Mouse (Mus musculus) hindbrain, embryonic 14.5 days (tissue): Measurements from ENCODE around the gene Vmn2r100. TPM values are rescaled to one million over a fixed set of nuclear protein-coding genes. Genes with fewer than 3 reads are reported as not detected.

Experiments
- ATAC-seq: fragments of 200-750 bp; cut with Nextera tagmentation; 2 replicates; pipeline ENCODE4 v1.8.0; 2017; ENCODE audit warnings: moderate number of reproducible peaks, mild to moderate bottlenecking, moderate TSS enrichment, moderate library complexity; ENCODE audit not compliant: low FRiP score
- DNase-seq: peaks from one replicate; pipeline ENCODE4 v3.0.0-alpha.2; 2015; ENCODE audit warnings: low spot score
- H3K27ac ChIP-seq: fragments of 300-500 bp; sonication (generic); 2 replicates; pipeline ENCODE4 v1.5.1; 2014; ENCODE audit warnings: mild to moderate bottlenecking, moderate library complexity
- H3K27me3 ChIP-seq: fragments of 300-500 bp; sonication (generic); 2 replicates; pipeline ENCODE4 v1.6.1; 2014; ENCODE audit warnings: mild to moderate bottlenecking, low read length, mixed read lengths; ENCODE audit not compliant: control insufficient read depth, insufficient read depth
- H3K36me3 ChIP-seq: fragments of 300-500 bp; sonication (generic); replicated peaks from 2 replicates; pipeline ENCODE4 v1.6.1; 2014; ENCODE audit not compliant: control insufficient read depth, insufficient read depth
- H3K4me1 ChIP-seq: fragments of 300-500 bp; sonication (generic); replicated peaks from 2 replicates; pipeline ENCODE4 v1.6.1; 2014; ENCODE audit warnings: antibody characterized with exemption, low read length, mixed read lengths; ENCODE audit not compliant: control insufficient read depth, insufficient read depth
- H3K4me2 ChIP-seq: fragments of 300-500 bp; sonication (generic); replicated peaks from 2 replicates; pipeline ENCODE4 v1.6.1; 2014; ENCODE audit warnings: mild to moderate bottlenecking, moderate library complexity
- H3K4me3 ChIP-seq: fragments of 300-500 bp; sonication (generic); replicated peaks from 2 replicates; pipeline ENCODE4 v1.5.1; 2014; ENCODE audit warnings: mild to moderate bottlenecking, low read length
- H3K9ac ChIP-seq: fragments of 300-500 bp; sonication (generic); 2 replicates; pipeline ENCODE4 v1.6.1; 2014
- H3K9me3 ChIP-seq: fragments of 300-500 bp; sonication (generic); 2 replicates; pipeline ENCODE4 v1.6.1; 2016; ENCODE audit warnings: low read length; ENCODE audit not compliant: control insufficient read depth
- polyA plus RNA-seq: library from polyadenylated mRNA; unstranded; fragments of >200 nt; fragmentation: Nextera tagmentation; extraction: Ambion mirVana; gene quantifications from 2 replicates; pipeline ENCODE4 v1.2.1, GENCODE M21; 2014

Gene Vmn2r100
- polyA plus RNA-seq = not detected in 2 replicates

GRCm38 (mm10) chr17:19504432-19504831, at the start of gene Vmn2r100:
TSS of gene Vmn2r100 (plus strand) at chr17:19504732.
- no peak for DNase-seq
- no peak within 1 kb of the TSS for H3K4me3 ChIP-seq
- H3K9ac ChIP-seq = no peak within 1 kb of the TSS
- no peak within 1 kb of the TSS for H3K4me2 ChIP-seq
- no peaks in the 10 kb centered on the region for H3K27me3 ChIP-seq
- H3K27ac ChIP-seq = no peak within 1 kb of the TSS
- 0 out of 2 replicates have a peak, but pooled peaks cover 9% of the 10 kb centered on the region for H3K9me3 ChIP-seq
- H3K36me3 ChIP-seq = no peaks in the 10 kb centered on the region
- ATAC-seq = no peak
- H3K4me1 ChIP-seq = no peaks in the 10 kb centered on the region

DNA sequence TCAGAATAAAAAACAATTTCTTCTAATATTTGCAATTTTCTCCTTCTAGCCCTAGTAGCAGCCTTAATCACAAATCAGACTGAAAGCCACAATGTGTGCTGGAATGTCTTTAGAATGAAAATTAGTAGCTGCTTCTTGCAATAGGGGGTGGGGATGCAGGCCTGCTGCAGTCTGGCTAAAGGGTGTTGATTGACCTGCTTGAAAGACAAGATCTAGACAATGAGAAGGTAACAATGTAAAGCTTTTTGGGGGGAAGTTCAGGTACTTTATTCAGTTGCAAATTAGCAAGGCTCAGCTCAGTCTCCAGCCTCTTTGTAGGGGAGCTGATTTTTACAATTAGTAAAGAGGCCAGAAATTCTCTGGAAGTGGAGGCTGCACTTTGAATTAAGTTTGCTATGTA, 21.7 kb upstream of the Vmn2r100 start:
- Histone ChIP-seq H3K4me3 (no peak overlapping the region), H3K9ac (no peak overlapping the region), H3K9me3 (peaks cover 21% of the 10 kb centered on the region), H3K36me3 (no peaks in the 10 kb centered on the region), H3K27ac (no peak overlapping the region), H3K4me1 (no peaks in the 10 kb centered on the region), H3K4me2 (no peak overlapping the region), H3K27me3 (no peaks in the 10 kb centered on the region)
- ATAC-seq (no peak), DNase-seq (no peak)

DNA sequence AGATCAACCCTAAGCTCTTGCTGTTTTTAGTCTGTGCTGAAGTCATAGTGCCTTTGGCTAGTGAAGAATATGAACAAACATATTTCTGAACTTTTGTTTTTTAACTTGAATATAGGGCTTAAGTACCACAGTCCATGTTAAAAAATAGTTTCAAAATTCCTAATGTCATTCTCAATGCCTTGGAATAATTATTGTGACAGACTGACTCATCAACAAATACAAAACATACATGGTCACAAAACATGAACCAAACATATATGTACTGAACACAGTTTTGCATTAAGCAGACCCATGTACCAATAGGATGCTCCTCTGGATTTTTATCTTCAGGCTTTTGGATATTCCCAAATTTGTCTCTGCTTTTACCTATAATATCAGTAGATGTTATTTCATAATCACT, 72.4 kb downstream of the Vmn2r100 start, which contains the start of gene Vmn2r101:
Gene Vmn2r101, plus strand, starts transcription at position 301 of the 400 bp plus-strand sequence.
- Histone ChIP-seq H3K4me1 (no peaks in the 10 kb centered on the region), H3K4me3 (no peak within 1 kb of the TSS), H3K36me3 (no peaks in the 10 kb centered on the region), H3K27ac (no peak within 1 kb of the TSS), H3K27me3 (no peaks in the 10 kb centered on the region), H3K9ac (no peak within 1 kb of the TSS), H3K4me2 (no peak within 1 kb of the TSS), H3K9me3 (0 out of 2 replicates have a peak, but pooled peaks cover 13% of the 10 kb centered on the region)
- ATAC-seq (no peak), DNase-seq (no peak)

Other genes starting within 250 kb of the Vmn2r100 start
- not detected in 2 replicates for gene Vmn2r99, start 142.8 kb upstream of the Vmn2r100 start, polyA plus RNA-seq
- gene Vmn2r101, start 72.5 kb downstream of the Vmn2r100 start, polyA plus RNA-seq = not detected in 2 replicates
- not detected in 2 replicates for gene Vmn2r102, start 155.6 kb downstream of the Vmn2r100 start, polyA plus RNA-seq